Mouse (Mus musculus) liver, embryonic 15.5 days (tissue): ENCODE results near the gene Maged1. TPM values are rescaled to one million over a fixed set of nuclear protein-coding genes. Genes with fewer than 3 reads are reported as not detected.
"Not testable (repeated sequence)": the region's sequence is repeated elsewhere in the genome, so short reads cannot be mapped to it uniquely, and the experiment has no call there.

ENCODE experiments used
- ATAC-seq: fragments of 200-750 bp; cut with Nextera tagmentation; 2 replicates; pipeline ENCODE4 v1.8.0; 2017; ENCODE audit warnings: moderate number of reproducible peaks, mild to moderate bottlenecking, moderate library complexity; ENCODE audit not compliant: insufficient read depth
- H3K27ac ChIP-seq: fragments of 300-500 bp; sonication (generic); replicated peaks from 2 replicates; pipeline ENCODE4 v1.5.1; 2015; ENCODE audit warnings: mild to moderate bottlenecking, inconsistent platforms
- H3K27me3 ChIP-seq: fragments of 300-500 bp; sonication (generic); 2 replicates; pipeline ENCODE4 v1.6.1; 2015; ENCODE audit warnings: mild to moderate bottlenecking, inconsistent platforms
- H3K36me3 ChIP-seq: fragments of 300-500 bp; sonication (generic); replicated peaks from 2 replicates; pipeline ENCODE4 v1.6.1; 2015; ENCODE audit warnings: moderate library complexity, mild to moderate bottlenecking, inconsistent platforms
- H3K4me1 ChIP-seq: fragments of 300-500 bp; sonication (generic); replicated peaks from 2 replicates; pipeline ENCODE4 v1.6.1; 2015; ENCODE audit warnings: inconsistent platforms
- H3K4me2 ChIP-seq: fragments of 300-500 bp; sonication (generic); 2 replicates; pipeline ENCODE4 v1.6.1; 2015; ENCODE audit warnings: moderate library complexity, mild to moderate bottlenecking, inconsistent platforms
- H3K4me3 ChIP-seq: fragments of 300-500 bp; sonication (generic); replicated peaks from 2 replicates; pipeline ENCODE4 v1.5.1; 2015; ENCODE audit warnings: mild to moderate bottlenecking, inconsistent platforms
- H3K9ac ChIP-seq: fragments of 300-500 bp; sonication (generic); 2 replicates; pipeline ENCODE4 v1.6.1; 2015; ENCODE audit warnings: moderate library complexity, mild to moderate bottlenecking, inconsistent platforms
- H3K9me3 ChIP-seq: fragments of 300-500 bp; sonication (generic); replicated peaks from 2 replicates; pipeline ENCODE4 v1.6.1; 2016; ENCODE audit warnings: inconsistent platforms
- WGBS: fragments of 180-500 bp; shearing (Covaris S2); methylation state at CpG from one replicate; pipeline ENCODE4 v1.1.7; 2015; ENCODE audit warnings: mixed read lengths; ENCODE audit not compliant: insufficient replicate concordance; 5-methylcytosine and 5-hydroxymethylcytosine counted together
- polyA plus RNA-seq: library from polyadenylated mRNA; unstranded; fragments of >200 nt; fragmentation: Nextera tagmentation; extraction: Ambion mirVana; gene quantifications from 2 replicates; pipeline ENCODE4 v1.2.1, GENCODE M21; 2015

Gene Maged1
- polyA plus RNA-seq, 1 experiment from 2014 or later = 76.8 TPM

DNA sequence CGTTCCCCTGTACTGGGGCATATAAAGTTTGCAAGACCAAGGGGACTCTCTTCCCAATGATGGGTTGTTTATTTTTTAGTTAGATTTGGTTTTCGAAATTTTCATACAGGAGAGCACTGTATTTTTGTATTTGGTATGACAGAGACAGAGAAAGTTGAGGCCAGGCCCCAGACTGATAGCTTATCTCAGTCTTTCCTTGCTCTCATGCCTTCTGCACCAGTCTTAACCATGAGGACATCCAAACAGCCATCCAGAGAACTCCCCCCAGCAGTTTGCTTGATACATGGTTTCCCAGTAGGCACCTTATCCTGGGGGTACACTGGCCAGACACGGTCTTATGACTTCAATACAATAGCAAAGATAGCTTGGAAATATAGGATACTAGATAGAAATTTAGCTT, 11.6 kb downstream of the Maged1 start:
- peak; percentile 89 for ATAC-seq
- Histone ChIP-seq H3K9me3 (no peaks in the 10 kb centered on the region), H3K9ac (no peak overlapping the region), H3K27ac (no peak overlapping the region), H3K4me3 (no peak overlapping the region), H3K27me3 (peaks cover 6% of the 10 kb centered on the region; the same call in 1 of the 2 replicates), H3K4me1 (peaks cover 11% of the 10 kb centered on the region), H3K4me2 (peak overlapping the region; percentile 25; the same call in 1 of the 2 replicates), H3K36me3 (no peaks in the 10 kb centered on the region)
- WGBS = 49% methylated on average over 3 of the region's 3 CpGs

GRCm38 (mm10) chrX:94522166-94522565, 19.8 kb downstream of the Maged1 start:
- peaks cover 6% of the 10 kb centered on the region; the same call in 1 of the 2 replicates for H3K27me3 ChIP-seq
- no peak overlapping the region for H3K27ac ChIP-seq
- H3K9ac ChIP-seq = no peak overlapping the region
- WGBS = 46% methylated on average over 3 of the region's 3 CpGs
- H3K4me2 ChIP-seq = no peak overlapping the region
- H3K36me3 ChIP-seq = no peaks in the 10 kb centered on the region
- ATAC-seq = no peak
- H3K4me1 ChIP-seq = no peaks in the 10 kb centered on the region
- no peak overlapping the region for H3K4me3 ChIP-seq
- no peaks in the 10 kb centered on the region for H3K9me3 ChIP-seq

- Histone ChIP-seq H3K4me2 (no peak overlapping the region), H3K27me3 (peaks cover 26% of the 10 kb centered on the region), H3K4me3 (no peak overlapping the region), H3K4me1 (no peaks in the 10 kb centered on the region), H3K36me3 (no peaks in the 10 kb centered on the region), H3K27ac (no peak overlapping the region), H3K9me3 (no peaks in the 10 kb centered on the region), H3K9ac (no peak overlapping the region)
- 43% methylated on average over 3 of the region's 3 CpGs for WGBS
- ATAC-seq = no peak
Observed at GRCm38 (mm10) chrX:94508442-94508819, 33.5 kb downstream of the Maged1 start.

DNA sequence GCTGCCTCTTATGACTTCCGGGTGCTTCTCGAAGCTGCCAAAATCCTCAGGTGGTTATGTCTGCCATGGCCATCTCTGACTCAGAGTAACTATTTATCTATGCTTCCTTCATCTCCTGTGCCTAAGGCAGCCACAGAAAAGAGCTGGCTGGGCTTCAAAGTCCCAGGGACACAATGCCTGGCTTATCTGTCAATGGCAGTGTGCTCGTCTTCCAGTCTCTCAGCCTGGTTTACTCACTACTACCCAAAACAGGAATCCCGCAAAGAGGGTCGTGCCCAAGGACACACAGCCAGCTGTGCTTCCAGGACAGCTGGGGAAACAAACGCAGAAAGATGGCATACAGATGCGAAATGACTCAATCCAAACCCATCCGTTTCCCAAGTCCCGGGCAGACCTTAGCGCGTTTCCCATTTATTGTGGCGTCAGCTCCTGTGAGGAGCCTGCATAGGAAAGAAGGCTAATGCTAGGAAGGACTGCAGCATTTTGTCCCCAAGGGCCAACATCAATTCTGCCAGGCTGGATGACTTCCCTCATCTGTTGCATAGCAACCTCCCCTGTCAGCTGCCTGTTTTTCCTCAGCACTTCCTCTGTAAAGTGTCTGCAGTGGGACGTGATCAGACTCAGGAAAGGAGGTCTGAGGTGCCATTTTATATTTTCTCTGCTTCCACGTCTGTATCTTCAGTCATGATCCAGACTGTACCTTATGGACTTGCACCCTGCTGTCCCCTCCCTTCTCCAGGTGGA, 34.1 kb downstream of the Maged1 start:
- H3K27ac ChIP-seq, H3K9me3 ChIP-seq: not testable (repeated sequence)
- peaks cover 26% of the 10 kb centered on the region for H3K27me3 ChIP-seq

DNA sequence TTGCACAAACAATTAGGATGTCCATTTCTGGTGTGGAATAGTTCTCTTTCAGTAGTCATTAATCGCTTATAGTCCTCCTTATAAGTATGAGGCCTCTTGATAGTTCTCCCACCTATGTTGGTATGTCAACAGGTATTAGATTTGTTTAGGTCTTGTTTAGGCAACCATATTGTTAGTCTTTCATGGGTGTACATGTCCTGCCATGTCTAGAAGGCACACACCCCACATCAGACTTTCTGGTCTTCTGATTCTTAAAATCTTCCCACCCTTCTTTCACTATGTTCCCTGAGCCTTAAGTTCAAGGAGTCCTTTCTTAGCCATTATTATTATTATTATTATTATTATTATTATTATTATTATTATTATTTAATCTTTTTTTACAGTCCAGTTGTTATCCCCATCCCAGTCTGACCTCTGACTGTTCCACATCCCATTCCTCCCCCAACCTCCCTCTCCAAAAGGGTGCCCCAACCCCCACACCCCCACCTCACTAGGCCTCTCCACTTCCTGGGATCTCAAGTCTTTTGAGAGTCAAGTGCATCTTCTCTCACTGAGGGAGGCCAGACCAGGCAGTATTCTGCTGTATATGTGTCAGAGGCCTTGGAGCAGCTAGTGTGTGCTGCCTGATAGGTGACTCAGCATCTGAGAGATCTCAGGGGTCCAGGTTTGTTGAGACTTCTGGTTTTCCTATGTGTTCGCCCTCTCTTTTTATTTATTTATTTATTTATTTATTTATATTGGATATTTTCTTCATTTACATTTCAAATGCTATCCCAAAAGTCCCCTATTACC, 55.7 kb downstream of the Maged1 start:
- peaks cover 10% of the 10 kb centered on the region; the same call in 1 of the 2 replicates for H3K27me3 ChIP-seq
- H3K36me3 ChIP-seq = no peaks in the 10 kb centered on the region
- H3K4me3 ChIP-seq = no peak overlapping the region
- H3K27ac ChIP-seq = peak overlapping the region; percentile 85
- H3K9me3 ChIP-seq = no peaks in the 10 kb centered on the region
- ATAC-seq = peak; percentile 100
- WGBS = 53% methylated on average over 2 of the region's 2 CpGs
- H3K4me1 ChIP-seq = peaks cover 5% of the 10 kb centered on the region
- no peak overlapping the region for H3K9ac ChIP-seq
- peak overlapping the region; percentile 40; the same call in 1 of the 2 replicates for H3K4me2 ChIP-seq

More for the DNA sequence above, 34.1 kb downstream of the Maged1 start:
- H3K4me2 ChIP-seq, H3K4me3 ChIP-seq, H3K4me1 ChIP-seq, ATAC-seq, H3K36me3 ChIP-seq, H3K9ac ChIP-seq: not testable (repeated sequence)
- WGBS = 29% methylated on average over 7 of the region's 14 CpGs

Other genes starting within 250 kb of the Maged1 start
- gene Fam90a1b, start 175.4 kb downstream of the Maged1 start, polyA plus RNA-seq = 0.07 TPM in 1 of 2 replicates, not detected in the other
- gene Apoo, start 175.0 kb downstream of the Maged1 start, polyA plus RNA-seq = 38.8 and 47.8 TPM in 2 replicates
- gene Gspt2, start 93.9 kb upstream of the Maged1 start, polyA plus RNA-seq = 0.64 and 0.83 TPM in 2 replicates
- 0.16 and 0.25 TPM in 2 replicates for gene Zxdb, start 182.4 kb upstream of the Maged1 start, polyA plus RNA-seq